Comparison of ENCODE assay signal across 8 mouse cellular contexts in the genomic region with DNA sequence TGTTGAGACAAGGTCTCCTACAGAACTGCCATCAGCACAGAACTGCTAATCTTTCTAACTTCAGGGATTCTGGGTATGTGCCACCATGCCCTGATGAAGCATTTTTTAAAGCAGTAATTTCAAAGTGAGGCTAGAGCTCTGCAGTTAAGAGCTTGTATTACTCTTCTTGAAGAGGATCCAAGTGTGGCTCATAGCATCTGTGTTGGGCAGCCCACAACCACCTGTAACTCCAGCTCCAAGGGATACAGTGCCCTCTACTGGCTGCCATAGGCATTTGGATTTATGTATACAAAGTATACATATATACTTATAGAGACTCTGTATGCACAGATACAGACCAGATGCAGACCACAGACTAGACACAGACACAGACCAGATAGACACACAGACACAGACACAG.
DNase-seq lines count a peak whose midpoint lies in the region; ATAC-seq lines count a peak whose summit lies in the region.

No protein-coding gene starts in this region.

- H3K9ac ChIP-seq in neural tube, embryonic 11.5 days (ENCODE audit: low read length), result no peak overlapping the region

- DNase-seq in embryo, embryonic 10 days (ENCODE audit: low spot score), result peak; percentile 64
- no peak for DNase-seq in embryo, embryonic 9.5 days (ENCODE audit: extremely low spot score)
- DNase-seq in neural tube, embryonic 11.5 days (ENCODE audit: low spot score), result peak; percentile 30
- no peak for DNase-seq in neural tube, embryonic 10.5 days (ENCODE audit: extremely low spot score, low spot score)
- peak; percentile 29 for DNase-seq in embryonic facial prominence, embryonic 10.5 days (ENCODE audit: low spot score)
- DNase-seq in lung, postnatal 36 days, result peak; percentile 41
- DNase-seq in ovary, adult 18-20 months (ENCODE audit: low spot score), result no peak
- DNase-seq in heart, postnatal 25 days (ENCODE audit: low spot score), result no peak

- H3K4me2 ChIP-seq in neural tube, embryonic 11.5 days (ENCODE audit: low read depth), result no peak overlapping the region

- H3K9me3 ChIP-seq in neural tube, embryonic 11.5 days (ENCODE audit: control insufficient read depth, low read length), result no peaks in the 10 kb centered on the region
- no peaks in the 10 kb centered on the region for H3K9me3 ChIP-seq in embryonic facial prominence, embryonic 10.5 days

- intact Hi-C loops in heart, postnatal 25 days (cut with DNase I), result no loop called here

- no peaks in the 10 kb centered on the region for H3K4me1 ChIP-seq in neural tube, embryonic 11.5 days (ENCODE audit: control insufficient read depth, insufficient read depth, low read length)
- H3K4me1 ChIP-seq in embryonic facial prominence, embryonic 10.5 days, result no peaks in the 10 kb centered on the region

- H3K4me3 ChIP-seq in neural tube, embryonic 11.5 days (ENCODE audit: low read depth, low read length), result no peak overlapping the region
- H3K4me3 ChIP-seq in embryonic facial prominence, embryonic 10.5 days, result no peak overlapping the region

- no peaks in the 10 kb centered on the region for H3K27me3 ChIP-seq in neural tube, embryonic 11.5 days (ENCODE audit: control insufficient read depth, insufficient read depth, low read length)
- no peaks in the 10 kb centered on the region for H3K27me3 ChIP-seq in embryonic facial prominence, embryonic 10.5 days (replicated peaks; ENCODE audit: low read depth, poor library complexity, severe bottlenecking)

- no peak overlapping the region for H3K27ac ChIP-seq in neural tube, embryonic 11.5 days (ENCODE audit: low read depth, low read length)
- H3K27ac ChIP-seq in embryonic facial prominence, embryonic 10.5 days (replicated peaks), result no peak overlapping the region

- no peak for ATAC-seq in neural tube, embryonic 11.5 days (ENCODE audit: insufficient read depth, low FRiP score, low TSS enrichment)

- H3K36me3 ChIP-seq in neural tube, embryonic 11.5 days (ENCODE audit: control insufficient read depth, insufficient read depth, low read length), result no peaks in the 10 kb centered on the region
- no peaks in the 10 kb centered on the region for H3K36me3 ChIP-seq in embryonic facial prominence, embryonic 10.5 days (replicated peaks)

Comparison
In these comparisons a context has a peak if more than half of its experiments do, and no peak if none do; other contexts are left out.
1. DNase-seq: peak in embryo, embryonic 10 days (single experiment), neural tube, embryonic 11.5 days (single experiment), embryonic facial prominence, embryonic 10.5 days (single experiment) and lung, postnatal 36 days (single experiment); none in embryo, embryonic 9.5 days (single experiment), neural tube, embryonic 10.5 days (single experiment), ovary, adult 18-20 months (single experiment) and heart, postnatal 25 days (single experiment).